Mouse (Mus musculus): Measurements from ENCODE around the gene Kcnk18.

Gene Kcnk18

DNA sequence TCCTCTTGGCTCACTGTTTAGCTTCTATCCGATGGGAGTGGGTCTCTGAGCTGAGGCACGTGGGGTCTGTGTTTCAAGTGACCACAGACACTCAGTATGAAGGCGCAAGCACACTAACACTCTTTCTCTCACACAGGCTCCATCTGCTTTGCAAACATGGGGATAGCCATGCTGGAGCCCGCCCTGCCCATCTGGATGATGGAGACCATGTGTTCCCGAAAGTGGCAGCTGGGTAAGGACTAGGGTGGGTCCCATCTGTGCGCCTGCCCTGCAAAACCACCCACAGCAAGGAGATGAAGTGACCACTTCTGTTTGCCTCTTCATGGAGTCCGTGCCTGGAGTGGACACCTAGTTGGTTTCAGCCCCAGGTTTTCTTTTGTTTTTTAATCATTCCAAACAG lies 57.3 kb downstream of the Kcnk18 start:
- intact Hi-C loops (cut with DNase I) = no loop called here

DNA sequence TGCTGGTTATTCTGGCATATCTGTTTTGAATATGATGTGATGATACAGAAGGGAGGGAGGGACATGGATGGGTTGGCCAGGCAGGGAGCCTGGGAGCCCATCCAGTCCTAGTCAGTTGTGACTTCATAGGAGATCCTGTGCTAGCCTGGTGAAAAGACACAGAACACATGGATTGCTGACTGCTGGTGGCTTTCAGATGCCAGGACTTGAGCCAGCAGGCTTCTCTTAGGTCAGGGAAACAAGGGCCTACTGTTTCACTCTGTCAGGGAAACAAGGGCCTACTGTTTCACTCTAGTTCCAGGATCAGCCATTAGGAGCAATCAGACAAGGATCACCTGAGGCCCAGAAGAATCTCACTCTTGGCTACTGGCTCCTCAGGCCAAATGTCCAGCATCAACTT lies 61.8 kb downstream of the Kcnk18 start:
- intact Hi-C loops (cut with DNase I) = no loop called here

DNA sequence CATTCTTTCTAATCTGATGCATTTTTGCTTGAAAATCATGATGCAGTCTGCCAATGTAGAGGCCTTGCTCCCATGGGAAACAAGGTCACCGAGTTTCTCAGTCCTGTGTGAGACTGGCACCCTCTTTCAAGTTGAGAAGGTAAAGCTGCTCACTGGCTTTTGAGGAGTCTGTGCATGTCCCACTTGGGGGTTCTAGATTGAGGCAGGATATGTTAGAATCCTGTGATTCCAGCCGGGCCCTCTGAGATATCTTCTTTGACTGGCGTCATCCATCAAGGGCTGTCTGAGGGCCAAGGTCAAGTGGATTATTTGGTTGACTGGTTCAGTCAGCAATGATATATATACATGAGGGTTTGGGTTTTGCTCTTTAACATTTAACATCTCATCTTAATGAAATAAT lies 63.0 kb downstream of the Kcnk18 start:
- intact Hi-C loops (cut with DNase I) = no loop called here

Measured in adrenal gland (tissue).